Mouse (Mus musculus) liver, postnatal 0 days (tissue): ENCODE results near the gene Myoz1. TPM values are rescaled to one million over a fixed set of nuclear protein-coding genes. Genes with fewer than 3 reads are reported as not detected.
A peak's percentile ranks its signal among the peaks of the same experiment; 100 is the strongest.

Source experiments
- ATAC-seq: fragments of 200-750 bp; cut with Nextera tagmentation; 2 replicates; pipeline ENCODE4 v1.8.0; 2017; ENCODE audit warnings: mild to moderate bottlenecking, moderate library complexity
- DNase-seq: peaks from one replicate; pipeline ENCODE4 v3.0.0-alpha.2; 2016
- H3K27ac ChIP-seq: fragments of 300-500 bp; sonication (generic); 2 replicates; pipeline ENCODE4 v1.5.1; 2014; ENCODE audit warnings: antibody characterized with exemption, moderate library complexity, mild to moderate bottlenecking, low read depth
- H3K27me3 ChIP-seq: fragments of 300-500 bp; sonication (generic); 2 replicates; pipeline ENCODE4 v1.6.1; 2014; ENCODE audit warnings: low read length, control low read depth, mixed read lengths; ENCODE audit not compliant: insufficient read depth
- H3K36me3 ChIP-seq: fragments of 300-500 bp; sonication (generic); replicated peaks from 2 replicates; pipeline ENCODE4 v1.6.1; 2014; ENCODE audit warnings: mild to moderate bottlenecking, control low read depth, low read length, moderate library complexity, mixed read lengths; ENCODE audit not compliant: insufficient read depth
- H3K4me1 ChIP-seq: fragments of 300-500 bp; sonication (generic); 2 replicates; pipeline ENCODE4 v1.6.1; 2014; ENCODE audit warnings: antibody characterized with exemption, mild to moderate bottlenecking, control low read depth; ENCODE audit not compliant: insufficient read depth
- H3K4me2 ChIP-seq: fragments of 300-500 bp; sonication (generic); 2 replicates; pipeline ENCODE4 v1.6.1; 2014; ENCODE audit warnings: low read depth, mild to moderate bottlenecking, low read length, moderate library complexity, mixed read lengths
- H3K4me3 ChIP-seq: fragments of 300-500 bp; sonication (generic); 2 replicates; pipeline ENCODE4 v1.5.1; 2014; ENCODE audit warnings: low read depth, low read length
- H3K9ac ChIP-seq: fragments of 300-500 bp; sonication (generic); replicated peaks from 2 replicates; pipeline ENCODE4 v1.6.1; 2014; ENCODE audit warnings: mild to moderate bottlenecking, moderate library complexity
- H3K9me3 ChIP-seq: fragments of 300-500 bp; sonication (generic); 2 replicates; pipeline ENCODE4 v1.6.1; 2016; ENCODE audit warnings: mild to moderate bottlenecking, control low read depth, low read length, mixed read lengths
- CTCF ChIP-seq: sonication (generic); IDR thresholded peaks from 2 replicates; pipeline ENCODE4 v1.5.1; 2016; ENCODE audit warnings: antibody characterized with exemption, low read depth
- EP300 ChIP-seq: IDR thresholded peaks from 2 replicates; pipeline ENCODE4 v1.6.1; 2016; ENCODE audit warnings: antibody characterized with exemption, low read depth, mild to moderate bottlenecking
- WGBS: fragments of 180-500 bp; shearing (Covaris S2); extraction: QIAGEN DNeasy Blood & Tissue Kit; methylation state at CpG from one replicate; pipeline ENCODE4 v1.1.7; 2014; ENCODE audit not compliant: insufficient replicate concordance; 5-methylcytosine and 5-hydroxymethylcytosine counted together
- polyA plus RNA-seq: library from polyadenylated mRNA; unstranded; fragments of >200 nt; fragmentation: Nextera tagmentation; extraction: Ambion mirVana; gene quantifications from 2 replicates; pipeline ENCODE4 v1.2.1, GENCODE M21; 2015

The Myoz1 gene
- polyA plus RNA-seq, 1 experiment from 2014 or later: 0.41 TPM

DNA sequence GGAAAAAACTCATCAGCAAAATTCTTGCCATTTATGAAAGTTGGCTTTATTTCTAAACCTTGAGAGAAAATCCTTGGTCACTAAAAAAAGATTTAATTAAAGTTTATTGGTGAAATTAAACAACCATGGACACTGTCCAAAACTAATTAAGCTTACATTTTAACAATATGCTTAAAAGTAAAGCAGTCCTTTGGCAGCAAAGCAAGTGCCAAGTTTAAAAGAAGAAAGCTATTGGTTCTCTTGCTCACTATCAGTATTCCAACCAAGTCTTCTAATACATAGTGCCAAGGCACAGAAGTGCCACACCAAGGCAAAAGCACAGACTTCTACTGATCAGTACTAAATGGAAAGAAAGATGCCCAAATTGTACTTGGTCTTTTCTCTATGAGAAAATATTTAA, 37.2 kb downstream of the Myoz1 start:
- Histone ChIP-seq H3K4me1 (peaks cover 8% of the 10 kb centered on the region; the same call in 1 of the 2 replicates), H3K36me3 (no peaks in the 10 kb centered on the region), H3K9me3 (no peaks in the 10 kb centered on the region), H3K27me3 (no peaks in the 10 kb centered on the region), H3K27ac (no peak overlapping the region), H3K4me3 (no peak overlapping the region), H3K4me2 (no peak overlapping the region), H3K9ac (no peak overlapping the region)
- no peak for DNase-seq
- no peak for TF ChIP-seq EP300
- no peak for TF ChIP-seq CTCF
- ATAC-seq: no peak

- DNase-seq (no peak), ATAC-seq (peak; percentile 49)
- Histone ChIP-seq H3K36me3 (no peaks in the 10 kb centered on the region), H3K4me2 (peak overlapping the region; percentile 7; the same call in 1 of the 2 replicates), H3K27ac (peak overlapping the region; percentile 46; the same call in 1 of the 2 replicates), H3K9me3 (no peaks in the 10 kb centered on the region), H3K9ac (no peak overlapping the region), H3K4me1 (peaks cover 8% of the 10 kb centered on the region; the same call in 1 of the 2 replicates), H3K4me3 (no peak overlapping the region), H3K27me3 (no peaks in the 10 kb centered on the region)
- TF ChIP-seq CTCF: no peak
- no peak for TF ChIP-seq EP300
- 31% methylated on average over 5 of the region's 5 CpGs for WGBS
Observed at GRCm38 (mm10) chr14:20618211-20618610, 38.1 kb downstream of the Myoz1 start.

GRCm38 (mm10) chr14:20616421-20616820, 39.9 kb downstream of the Myoz1 start:
- no peak overlapping the region for H3K9ac ChIP-seq
- no peak overlapping the region for H3K4me3 ChIP-seq
- H3K4me1 ChIP-seq: peaks cover 8% of the 10 kb centered on the region; the same call in 1 of the 2 replicates
- 35% methylated on average over 2 of the region's 2 CpGs for whole genome bisulfite sequencing
- no peaks in the 10 kb centered on the region for H3K36me3 ChIP-seq
- no peak overlapping the region for H3K4me2 ChIP-seq
- H3K27ac ChIP-seq: no peak overlapping the region
- DNase-seq (no peak), ATAC-seq (no peak)
- TF ChIP-seq EP300 (no peak), CTCF (no peak)
- H3K9me3 ChIP-seq: no peaks in the 10 kb centered on the region
- H3K27me3 ChIP-seq: no peaks in the 10 kb centered on the region

- Histone ChIP-seq H3K4me3 (no peak overlapping the region), H3K27ac (no peak overlapping the region), H3K9me3 (no peaks in the 10 kb centered on the region), H3K36me3 (no peaks in the 10 kb centered on the region), H3K4me1 (peaks cover 8% of the 10 kb centered on the region; the same call in 1 of the 2 replicates), H3K27me3 (no peaks in the 10 kb centered on the region), H3K4me2 (no peak overlapping the region), H3K9ac (no peak overlapping the region)
- TF ChIP-seq EP300 (no peak), CTCF (no peak)
- 91% methylated on average over 2 of the region's 2 CpGs for WGBS
- no peak for DNase-seq
- ATAC-seq: no peak
Observed at GRCm38 (mm10) chr14:20615075-20615474, 41.3 kb downstream of the Myoz1 start.

DNA sequence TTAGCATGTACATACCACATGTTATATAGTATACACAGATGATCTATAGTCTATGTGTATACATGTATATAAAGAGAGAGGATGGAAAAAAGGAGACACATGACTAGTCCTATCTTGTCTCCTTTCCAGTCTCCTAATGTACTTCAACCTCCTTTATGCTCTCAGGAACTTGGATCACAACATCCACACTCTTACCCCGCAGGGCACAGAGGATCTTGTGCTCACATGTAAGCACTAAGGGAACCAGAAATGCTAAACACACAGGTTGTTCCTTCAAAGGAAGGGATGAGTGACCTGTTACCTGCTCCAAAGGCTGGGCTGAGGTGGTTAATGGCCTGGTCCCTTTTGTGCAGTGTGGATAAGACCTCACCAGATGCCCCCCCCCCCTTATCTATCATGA, 43.5 kb downstream of the Myoz1 start:
- Histone ChIP-seq H3K36me3 (no peaks in the 10 kb centered on the region), H3K4me3 (no peak overlapping the region), H3K27ac (no peak overlapping the region), H3K4me1 (0 out of 2 replicates have a peak, but pooled peaks cover 2% of the 10 kb centered on the region), H3K27me3 (no peaks in the 10 kb centered on the region), H3K9ac (no peak overlapping the region), H3K9me3 (no peaks in the 10 kb centered on the region), H3K4me2 (no peak overlapping the region)
- 90% methylated on average over 1 of the region's 1 CpGs for WGBS
- DNase-seq: no peak
- TF ChIP-seq EP300 (no peak), CTCF (no peak)
- ATAC-seq: no peak

GRCm38 (mm10) chr14:20610146-20610545, 46.2 kb downstream of the Myoz1 start:
- H3K9ac ChIP-seq: no peak overlapping the region
- TF ChIP-seq EP300: no peak
- no peak for TF ChIP-seq CTCF
- no peaks in the 10 kb centered on the region for H3K27me3 ChIP-seq
- 0 out of 2 replicates have a peak, but pooled peaks cover 5% of the 10 kb centered on the region for H3K4me1 ChIP-seq
- no peaks in the 10 kb centered on the region for H3K36me3 ChIP-seq
- no peak for DNase-seq
- H3K4me3 ChIP-seq: no peak overlapping the region
- ATAC-seq: no peak
- WGBS: 90% methylated on average over 4 of the region's 4 CpGs
- no peaks in the 10 kb centered on the region for H3K9me3 ChIP-seq
- no peak overlapping the region for H3K4me2 ChIP-seq
- no peak overlapping the region for H3K27ac ChIP-seq

DNA sequence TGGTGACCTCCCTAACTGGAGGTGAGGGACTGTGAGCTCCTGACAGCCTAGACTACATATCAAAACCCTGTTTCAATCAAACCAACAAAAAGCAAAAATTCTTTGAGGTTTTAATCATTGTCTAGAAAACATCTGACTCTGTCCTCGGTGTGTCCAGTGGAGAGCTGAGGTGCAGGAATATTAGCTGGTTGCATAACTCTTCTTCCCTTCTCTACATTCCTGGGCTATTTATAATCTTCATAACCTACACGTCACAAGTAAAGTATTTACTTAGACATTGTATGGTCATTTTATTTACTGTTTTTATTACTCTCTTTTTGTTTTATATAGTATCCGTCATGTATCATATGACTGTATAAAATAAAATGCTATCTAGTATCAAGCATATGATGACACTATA, 46.8 kb downstream of the Myoz1 start:
- Histone ChIP-seq H3K9ac (no peak overlapping the region), H3K36me3 (no peaks in the 10 kb centered on the region), H3K9me3 (no peaks in the 10 kb centered on the region), H3K4me1 (0 out of 2 replicates have a peak, but pooled peaks cover 5% of the 10 kb centered on the region), H3K27me3 (no peaks in the 10 kb centered on the region), H3K4me2 (no peak overlapping the region), H3K4me3 (no peak overlapping the region), H3K27ac (no peak overlapping the region)
- TF ChIP-seq EP300: no peak
- TF ChIP-seq CTCF: no peak
- ATAC-seq (no peak), DNase-seq (no peak)
- 69% methylated on average over 3 of the region's 3 CpGs for WGBS
